Mouse (Mus musculus): ENCODE measurements around the gene Slc25a12. TPM values are rescaled to one million over a fixed set of nuclear protein-coding genes. Genes with fewer than 3 reads are reported as not detected.

Slc25a12 gene
- total RNA-seq, 1 experiment from 2014 or later = 40.6 TPM

DNA sequence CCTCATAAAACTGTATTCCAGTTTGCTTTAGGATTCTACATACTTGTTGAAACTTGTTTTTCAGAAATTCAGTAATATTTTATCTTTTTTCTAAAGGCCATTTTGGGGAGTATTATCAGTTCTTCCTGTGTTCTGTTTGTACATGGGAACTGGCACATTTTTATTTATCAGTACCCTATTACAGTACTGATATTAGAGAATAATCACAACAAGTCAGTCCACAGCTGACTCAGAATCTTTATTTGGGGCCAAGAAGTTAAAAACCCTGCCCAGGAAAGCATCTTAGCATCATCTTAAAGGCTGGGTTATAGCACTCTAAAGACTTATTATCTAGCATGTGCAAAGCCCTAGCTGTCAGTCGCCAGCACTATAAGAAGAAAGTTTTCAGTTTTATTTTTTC lies 137.9 kb downstream of the Slc25a12 start:
- no peak for ATAC-seq (ENCODE audit: extremely low read depth, insufficient number of reproducible peaks, low FRiP score, poor library complexity, severe bottlenecking)

- ATAC-seq (ENCODE audit: extremely low read depth, insufficient number of reproducible peaks, low FRiP score, poor library complexity, severe bottlenecking) = no peak
These were observed 140.2 kb downstream of the Slc25a12 start for GRCm38 (mm10) chr2:71227398-71227797.

Other genes with a start within 250 kb of the Slc25a12 start
- gene Cybrd1, start 249.8 kb downstream of the Slc25a12 start, total RNA-seq (2017) = 0.12 and 0.25 TPM in 2 replicates
- gene Dync1i2, start 156.0 kb downstream of the Slc25a12 start, total RNA-seq (2017) = 117 and 118 TPM in 2 replicates
- gene Hat1, start 21.2 kb upstream of the Slc25a12 start, total RNA-seq (2017) = 33.9 and 37.0 TPM in 2 replicates
- gene Metap1d, start 85.5 kb upstream of the Slc25a12 start, total RNA-seq (2017) = 23.6 and 24.2 TPM in 2 replicates
- gene Dlx1, start 160.4 kb upstream of the Slc25a12 start, total RNA-seq (2017) = 0.12 and 0.25 TPM in 2 replicates
- gene Dlx2, start 179.0 kb upstream of the Slc25a12 start, total RNA-seq (2017) = not detected in 2 replicates

Data from neutrophil, adult 5-6 weeks (primary cell).